Mouse (Mus musculus) testis, adult 2 months (tissue): ENCODE results near the gene Eva1b.

Experiments
- CTCF ChIP-seq: fragments of 200-500 bp; IDR thresholded peaks from 2 replicates; pipeline ENCODE4 v1.5.1; 2012; ENCODE audit warnings: low read depth, mild to moderate bottlenecking, inconsistent platforms, low read length, moderate library complexity; ENCODE audit not compliant: control insufficient read depth, insufficient read depth, insufficient replicate concordance
- POLR2A ChIP-seq: fragments of 200-500 bp; IDR thresholded peaks from 2 replicates; pipeline ENCODE4 v1.6.1; 2012; ENCODE audit warnings: low read depth, mild to moderate bottlenecking, inconsistent platforms, low read length, moderate library complexity; ENCODE audit not compliant: control insufficient read depth

- TF ChIP-seq POLR2A (no peak), CTCF (no peak)
Measured at GRCm38 (mm10) chr4:126103057-126103581, 44.4 kb upstream of the Eva1b start.
